Mouse (Mus musculus) MEL (cell line): ENCODE measurements around the gene Dusp15. TPM values are rescaled to one million over a fixed set of nuclear protein-coding genes. Genes with fewer than 3 reads are reported as not detected.

ENCODE experiments used
- DNase-seq: peaks from one replicate; pipeline ENCODE4 v3.0.0; 2011; ENCODE audit warnings: low read depth, low spot score
- H3K27ac ChIP-seq: 2 replicates; pipeline ENCODE4 v1.5.1; 2012; ENCODE audit warnings: low read depth, mild to moderate bottlenecking, control low read depth, low read length, moderate library complexity; ENCODE audit not compliant: control insufficient read depth
- H3K27me3 ChIP-seq, 2 experiments: fragments of 150-350 bp in 1 of 2; sonication (generic) in 1 of 2; 2 replicates each; pipeline ENCODE4 v1.6.1; 2012; ENCODE audit warnings: low read length in 2 of 2, mild to moderate bottlenecking in 2 of 2, improper control_type of control experiment in 1 of 2, moderate library complexity in 1 of 2; ENCODE audit not compliant: insufficient read depth in 2 of 2, control insufficient read depth in 1 of 2
- H3K36me3 ChIP-seq, 2 experiments: 2 replicates each; pipeline ENCODE4 v1.6.1; 2012 to 2014; ENCODE audit warnings: low read length in 2 of 2, improper control_type of control experiment in 1 of 2, inconsistent platforms in 1 of 2, mild to moderate bottlenecking in 1 of 2; ENCODE audit not compliant: insufficient read depth in 2 of 2, control insufficient read depth in 1 of 2
- H3K4me1 ChIP-seq, 2 experiments: fragments of 150-350 bp in 1 of 2; sonication (generic) in 1 of 2; 2 replicates each; pipeline ENCODE4 v1.6.1; 2012; ENCODE audit warnings: low read length in 2 of 2, improper control_type of control experiment in 1 of 2, mild to moderate bottlenecking in 1 of 2; ENCODE audit not compliant: insufficient read depth in 2 of 2, control insufficient read depth in 1 of 2
- H3K4me3 ChIP-seq, 2 experiments: fragments of 150-350 bp in 1 of 2; sonication (generic) in 1 of 2; 2 replicates each; pipeline ENCODE4 v1.5.1; 2012; ENCODE audit warnings: low read depth in 2 of 2, low read length in 2 of 2, mild to moderate bottlenecking in 2 of 2, moderate library complexity in 2 of 2, control low read depth in 1 of 2, improper control_type of control experiment in 1 of 2; ENCODE audit not compliant: control insufficient read depth in 1 of 2, insufficient read depth in 1 of 2
- H3K79me2 ChIP-seq: 2 replicates; pipeline ENCODE4 v1.6.1; 2012; ENCODE audit warnings: mild to moderate bottlenecking, low read length, moderate library complexity; ENCODE audit not compliant: control insufficient read depth, poor library complexity, insufficient read depth
- H3K9ac ChIP-seq: 2 replicates; pipeline ENCODE4 v1.6.1; 2012; ENCODE audit warnings: low read depth, mild to moderate bottlenecking, control low read depth, low read length, moderate library complexity; ENCODE audit not compliant: control insufficient read depth, poor library complexity, severe bottlenecking
- H3K9me3 ChIP-seq: fragments of 150-350 bp; sonication (generic); replicated peaks from 2 replicates; pipeline ENCODE4 v1.6.1; 2012; ENCODE audit warnings: mild to moderate bottlenecking, low read length, improper control_type of control experiment, moderate library complexity; ENCODE audit not compliant: insufficient read depth
- BHLHE40 ChIP-seq: IDR thresholded peaks from 2 replicates; pipeline ENCODE4 v1.6.1; 2012; ENCODE audit warnings: low read depth, mild to moderate bottlenecking, inconsistent platforms, low read length, improper control_type of control experiment, borderline replicate concordance
- CHD2 ChIP-seq: IDR thresholded peaks from 2 replicates; pipeline ENCODE4 v1.6.1; 2011; ENCODE audit warnings: low read length, improper control_type of control experiment
- CTCF ChIP-seq, 3 experiments: IDR thresholded peaks in 2 of 3; conservative IDR thresholded peaks in 1 of 3; 2 replicates each; pipeline ENCODE4 v1.5.1; 2011 to 2012; ENCODE audit warnings: low read length in 3 of 3, low read depth in 2 of 3, mild to moderate bottlenecking in 2 of 3, improper control_type of control experiment in 1 of 3, inconsistent platforms in 1 of 3, mixed read lengths in 1 of 3, moderate library complexity in 1 of 3; ENCODE audit not compliant: control insufficient read depth in 1 of 3, insufficient read depth in 1 of 3, poor library complexity in 1 of 3, severe bottlenecking in 1 of 3
- E2F4 ChIP-seq: IDR thresholded peaks from 2 replicates; pipeline ENCODE4 v1.6.1; 2011; ENCODE audit warnings: low read depth, low read length, improper control_type of control experiment, borderline replicate concordance
- ELF1 ChIP-seq: IDR thresholded peaks from 2 replicates; pipeline ENCODE4 v1.6.1; 2014; ENCODE audit warnings: low read depth, mild to moderate bottlenecking, inconsistent platforms, low read length, improper control_type of control experiment, moderate library complexity
- EP300 ChIP-seq, 2 experiments: IDR thresholded peaks; 2 replicates each; pipeline ENCODE4 v1.6.1; 2011; ENCODE audit warnings: improper control_type of control experiment in 2 of 2, low read length in 2 of 2, low read depth in 1 of 2, mild to moderate bottlenecking in 1 of 2
- GATA1 ChIP-seq: IDR thresholded peaks from 2 replicates; pipeline ENCODE4 v1.6.1; 2011; ENCODE audit warnings: low read depth, low read length, improper control_type of control experiment
- HCFC1 ChIP-seq: IDR thresholded peaks from 2 replicates; pipeline ENCODE4 v1.6.1; 2012; ENCODE audit warnings: low read depth, mild to moderate bottlenecking, inconsistent platforms, low read length, improper control_type of control experiment, moderate library complexity
- MAFK ChIP-seq: IDR thresholded peaks from 2 replicates; pipeline ENCODE4 v1.6.1; 2011; ENCODE audit warnings: low read depth, mild to moderate bottlenecking, low read length, improper control_type of control experiment, borderline replicate concordance
- MAX ChIP-seq: IDR thresholded peaks from 2 replicates; pipeline ENCODE4 v1.6.1; 2011; ENCODE audit warnings: low read length, improper control_type of control experiment
- MAZ ChIP-seq: IDR thresholded peaks from 2 replicates; pipeline ENCODE4 v1.6.1; 2012; ENCODE audit warnings: low read depth, mild to moderate bottlenecking, inconsistent platforms, low read length, improper control_type of control experiment
- MEF2A ChIP-seq: IDR thresholded peaks from 2 replicates; pipeline ENCODE4 v1.6.1; 2014; ENCODE audit warnings: low read depth, mild to moderate bottlenecking, inconsistent platforms, low read length, improper control_type of control experiment; ENCODE audit not compliant: poor library complexity, insufficient replicate concordance, severe bottlenecking; ENCODE audit errors: extremely low read depth
- MXI1 ChIP-seq: IDR thresholded peaks from 2 replicates; pipeline ENCODE4 v1.6.1; 2011; ENCODE audit warnings: mild to moderate bottlenecking, low read depth, low read length, improper control_type of control experiment
- NELFE ChIP-seq: IDR thresholded peaks from 2 replicates; pipeline ENCODE4 v1.6.1; 2011; ENCODE audit warnings: low read depth, low read length, improper control_type of control experiment
- NRF1 ChIP-seq: IDR thresholded peaks from 2 replicates; pipeline ENCODE4 v1.6.1; 2014; ENCODE audit warnings: low read depth, mild to moderate bottlenecking, inconsistent platforms, low read length, improper control_type of control experiment, moderate library complexity; ENCODE audit not compliant: poor library complexity, insufficient read depth, severe bottlenecking
- POLR2A ChIP-seq, 2 experiments: IDR thresholded peaks; 2 replicates each; pipeline ENCODE4 v1.6.1; 2011 to 2012; ENCODE audit warnings: low read length in 2 of 2, mild to moderate bottlenecking in 2 of 2, control low read depth in 1 of 2, improper control_type of control experiment in 1 of 2, low read depth in 1 of 2, moderate library complexity in 1 of 2; ENCODE audit not compliant: control insufficient read depth in 1 of 2, insufficient read depth in 1 of 2, poor library complexity in 1 of 2
- POLR2AphosphoS2 ChIP-seq: IDR thresholded peaks from 2 replicates; pipeline ENCODE4 v1.6.1; 2011; ENCODE audit warnings: low read length, improper control_type of control experiment
- POLR2AphosphoS5 ChIP-seq: IDR thresholded peaks from 2 replicates; pipeline ENCODE4 v1.6.1; 2012; ENCODE audit warnings: low read depth, borderline replicate concordance, mild to moderate bottlenecking, inconsistent platforms, low read length, moderate library complexity, mixed read lengths
- RAD21 ChIP-seq: IDR thresholded peaks from 2 replicates; pipeline ENCODE4 v1.6.1; 2011; ENCODE audit warnings: mild to moderate bottlenecking, low read depth, low read length, improper control_type of control experiment
- SIN3A ChIP-seq: IDR thresholded peaks from 2 replicates; pipeline ENCODE4 v1.6.1; 2012; ENCODE audit warnings: low read length, improper control_type of control experiment, inconsistent platforms
- SMC3 ChIP-seq: IDR thresholded peaks from 2 replicates; pipeline ENCODE4 v1.6.1; 2011; ENCODE audit warnings: low read depth, low read length, improper control_type of control experiment
- TAL1 ChIP-seq: IDR thresholded peaks from 2 replicates; pipeline ENCODE4 v1.6.1; 2012; ENCODE audit warnings: mild to moderate bottlenecking, inconsistent platforms, low read length, moderate library complexity, mixed read lengths
- TBP ChIP-seq: IDR thresholded peaks from 2 replicates; pipeline ENCODE4 v1.8.0; 2011; ENCODE audit warnings: low read depth, low read length, improper control_type of control experiment
- TCF12 ChIP-seq: IDR thresholded peaks from 2 replicates; pipeline ENCODE4 v1.6.1; 2014; ENCODE audit warnings: low read depth, mild to moderate bottlenecking, inconsistent platforms, low read length, improper control_type of control experiment, moderate library complexity
- UBTF ChIP-seq: IDR thresholded peaks from 2 replicates; pipeline ENCODE4 v1.6.1; 2012; ENCODE audit warnings: low read depth, mild to moderate bottlenecking, inconsistent platforms, low read length, improper control_type of control experiment, moderate library complexity, borderline replicate concordance; ENCODE audit not compliant: insufficient read depth
- ZC3H11A ChIP-seq: IDR thresholded peaks from 2 replicates; pipeline ENCODE4 v1.6.1; 2012; ENCODE audit warnings: low read depth, mild to moderate bottlenecking, inconsistent platforms, low read length, improper control_type of control experiment
- ZKSCAN1 ChIP-seq: IDR thresholded peaks from 2 replicates; pipeline ENCODE4 v1.6.1; 2012; ENCODE audit warnings: low read depth, mild to moderate bottlenecking, inconsistent platforms, low read length, improper control_type of control experiment, moderate library complexity
- polyA plus RNA-seq, 2 experiments: library from polyadenylated mRNA; stranded (reverse) in 1 of 2; unstranded in 1 of 2; fragments of >175 nt in 1 of 2; fragments of >200 nt in 1 of 2; gene quantifications; 2 replicates each; pipeline versions ENCODE4 v1.2.1 to v1.2.4; 2012; ENCODE audit warnings: low replicate concordance in 2 of 2, low read depth in 1 of 2; ENCODE audit not compliant: insufficient read length in 2 of 2, insufficient read depth in 1 of 2, missing spikeins in 1 of 2
- total RNA-seq: library from RNA; depleted of rRNA; stranded (reverse); fragments of 300-350 nt; gene quantifications from 2 replicates; pipeline ENCODE4 v1.2.3, GENCODE M21; 2012

Gene Dusp15
- total and polyA plus RNA-seq, 3 experiments = not detected

- H3K79me2 ChIP-seq = no peaks in the 10 kb centered on the region
- H3K9me3 ChIP-seq = no peaks in the 10 kb centered on the region
- H3K27ac ChIP-seq = no peak overlapping the region
- no peaks in the 10 kb centered on the region for H3K4me1 ChIP-seq
- no peak for TF ChIP-seq MAZ
- no peak for TF ChIP-seq GATA1
- TF ChIP-seq TBP = no peak
- TF ChIP-seq ZKSCAN1 = no peak
- TF ChIP-seq BHLHE40 = no peak
- no peak for TF ChIP-seq POLR2AphosphoS2
- no peak for TF ChIP-seq MAX
- no peak for TF ChIP-seq POLR2AphosphoS5
- no peak for TF ChIP-seq EP300 (IDR thresholded peaks at IDR 0.05; ENCODE audit: low read depth in 1 of 2, low read length in 2 of 2)
- TF ChIP-seq RAD21 = no peak
- TF ChIP-seq CHD2 = no peak
- TF ChIP-seq ELF1 = no peak
- no peak for TF ChIP-seq TAL1
- TF ChIP-seq NRF1 = no peak
- TF ChIP-seq NELFE = no peak
- TF ChIP-seq MEF2A = no peak
- TF ChIP-seq CTCF (IDR thresholded peaks at IDR 0.05 in 2 of 3, conservative IDR thresholded peaks at IDR 0.05 in 1 of 3; ENCODE audit: control insufficient read depth in 1 of 3, insufficient read depth in 1 of 3, low read depth in 2 of 3, low read length in 3 of 3, poor library complexity in 1 of 3, severe bottlenecking in 1 of 3) = no peak
- TF ChIP-seq MXI1 = no peak
- TF ChIP-seq E2F4 = no peak
- H3K4me3 ChIP-seq = no peak overlapping the region
- H3K27me3 ChIP-seq = peaks cover 15 to 16% of the 10 kb centered on the region in 2 experiments
- H3K9ac ChIP-seq = no peak overlapping the region
- no peaks in the 10 kb centered on the region for H3K36me3 ChIP-seq
- DNase-seq = no peak
These were observed 7.5 kb downstream of the Dusp15 start for GRCm38 (mm10) chr2:152944013-152944412.

GRCm38 (mm10) chr2:152943568-152943967 lies 7.9 kb downstream of the Dusp15 start:
- H3K4me1 ChIP-seq = no peaks in the 10 kb centered on the region
- H3K79me2 ChIP-seq = no peaks in the 10 kb centered on the region
- H3K9ac ChIP-seq = no peak overlapping the region
- no peak overlapping the region for H3K4me3 ChIP-seq
- no peaks in the 10 kb centered on the region for H3K9me3 ChIP-seq
- no peak overlapping the region for H3K27ac ChIP-seq
- H3K36me3 ChIP-seq = no peaks in the 10 kb centered on the region
- no peak for DNase-seq
- peaks cover 15 to 17% of the 10 kb centered on the region in 2 experiments for H3K27me3 ChIP-seq
- TF ChIP-seq SMC3 (no peak), TCF12 (no peak), MAFK (no peak), ZC3H11A (no peak), UBTF (no peak), POLR2A (IDR thresholded peaks at IDR 0.05; ENCODE audit: control insufficient read depth in 1 of 2, insufficient read depth in 1 of 2, low read depth in 1 of 2, low read length in 2 of 2, poor library complexity in 1 of 2) (no peak), HCFC1 (no peak), MAZ (no peak), BHLHE40 (no peak), GATA1 (no peak), POLR2AphosphoS2 (no peak), SIN3A (no peak), MEF2A (no peak), EP300 (IDR thresholded peaks at IDR 0.05; ENCODE audit: low read depth in 1 of 2, low read length in 2 of 2) (no peak)
